In genomic region chr4:57141908-57142361, GRCm38 (mm10) we compare ENCODE assay signal across 8 mouse cellular contexts. TPM values are rescaled to one million over a fixed set of nuclear protein-coding genes. Genes with fewer than 3 reads are reported as not detected.
DNase-seq lines count a peak whose midpoint lies in the region; ATAC-seq and TF ChIP-seq lines count a peak whose summit lies in the region.

No protein-coding gene starts in this region.

- no peak overlapping the region for H3K27ac ChIP-seq in forebrain, embryonic 15.5 days (replicated peaks)
- peak overlapping the region; percentile 61 for H3K27ac ChIP-seq in intestine, embryonic 15.5 days
- H3K27ac ChIP-seq in stomach, postnatal 0 days (replicated peaks), result peak overlapping the region; percentile 86

- TF ChIP-seq EP300 in stomach, postnatal 0 days (optimal IDR thresholded peaks at IDR 0.05), result no peak

- H3K9ac ChIP-seq in forebrain, embryonic 15.5 days (replicated peaks), result peak overlapping the region; percentile 3; the same call in 1 of the 2 replicates
- H3K9ac ChIP-seq in intestine, embryonic 15.5 days, result peak overlapping the region; percentile 75
- peak overlapping the region; percentile 78 for H3K9ac ChIP-seq in stomach, postnatal 0 days (ENCODE audit: low read length)

- H3K9me3 ChIP-seq in forebrain, embryonic 15.5 days, result no peaks in the 10 kb centered on the region
- H3K9me3 ChIP-seq in intestine, embryonic 15.5 days, result no peaks in the 10 kb centered on the region
- no peaks in the 10 kb centered on the region for H3K9me3 ChIP-seq in stomach, postnatal 0 days (ENCODE audit: control insufficient read depth, low read length)

- 0 out of 2 replicates have a peak, but pooled peaks have one; percentile 15 for ATAC-seq in forebrain, embryonic 15.5 days (replicated peaks)
- no peak for ATAC-seq in intestine, embryonic 15.5 days
- 0 out of 2 replicates have a peak, but pooled peaks have one; percentile 26 for ATAC-seq in megakaryocyte-erythroid progenitor cell, adult 5-6 weeks (replicated peaks; ENCODE audit: low FRiP score, low TSS enrichment, poor library complexity, severe bottlenecking)
- no peak for ATAC-seq in stomach, postnatal 0 days (ENCODE audit: low FRiP score, low TSS enrichment)

- peak; percentile 80 for DNase-seq in left cerebral cortex, postnatal 4 days
- DNase-seq in left cerebral cortex, adult 11 months (ENCODE audit: low spot score), result no peak
- DNase-seq in cerebellum, postnatal 10 days, result peak; percentile 92
- DNase-seq in stomach, postnatal 0 days (ENCODE audit: low spot score), result peak; percentile 69
- DNase-seq in ovary, postnatal 14 days (ENCODE audit: low spot score), result no peak

- peak overlapping the region; percentile 86 for H3K4me2 ChIP-seq in forebrain, embryonic 15.5 days (replicated peaks)
- peak overlapping the region; percentile 92 for H3K4me2 ChIP-seq in intestine, embryonic 15.5 days (replicated peaks)
- peak overlapping the region; percentile 69 for H3K4me2 ChIP-seq in stomach, postnatal 0 days (replicated peaks; ENCODE audit: low read depth)

- H3K36me3 ChIP-seq in forebrain, embryonic 15.5 days, result no peaks in the 10 kb centered on the region
- H3K36me3 ChIP-seq in intestine, embryonic 15.5 days, result no peaks in the 10 kb centered on the region
- no peaks in the 10 kb centered on the region for H3K36me3 ChIP-seq in stomach, postnatal 0 days (ENCODE audit: control insufficient read depth, insufficient read depth, low read length)

- WGBS in forebrain, embryonic 15.5 days, result 3% methylated on average over 26 of the region's 26 CpGs
- WGBS in intestine, embryonic 15.5 days, result 4% methylated on average over 26 of the region's 26 CpGs
- WGBS in stomach, postnatal 0 days, result 10% methylated on average over 26 of the region's 26 CpGs

- H3K4me1 ChIP-seq in forebrain, embryonic 15.5 days, result peaks cover 34% of the 10 kb centered on the region
- H3K4me1 ChIP-seq in intestine, embryonic 15.5 days (replicated peaks), result peaks cover 22% of the 10 kb centered on the region
- H3K4me1 ChIP-seq in stomach, postnatal 0 days (replicated peaks; ENCODE audit: control insufficient read depth, insufficient read depth), result no peaks in the 10 kb centered on the region

- peaks cover 41% of the 10 kb centered on the region for H3K27me3 ChIP-seq in forebrain, embryonic 15.5 days
- H3K27me3 ChIP-seq in intestine, embryonic 15.5 days (replicated peaks), result peaks cover 26% of the 10 kb centered on the region; the same call in 1 of the 2 replicates
- no peaks in the 10 kb centered on the region for H3K27me3 ChIP-seq in stomach, postnatal 0 days (ENCODE audit: control insufficient read depth, insufficient read depth, low read length)

- TF ChIP-seq CTCF in stomach, postnatal 0 days (IDR thresholded peaks at IDR 0.05; ENCODE audit: low read depth), result no peak

- intact Hi-C loops in left cerebral cortex, postnatal 4 days (cut with DNase I), result no loop called here

- peak overlapping the region; percentile 72 for H3K4me3 ChIP-seq in forebrain, embryonic 15.5 days
- H3K4me3 ChIP-seq in intestine, embryonic 15.5 days (replicated peaks), result peak overlapping the region; percentile 71
- H3K4me3 ChIP-seq in stomach, postnatal 0 days (ENCODE audit: low read depth, low read length), result peak overlapping the region; percentile 57

RNA-seq across cellular contexts. Expression of gene Epb41l4b, which starts 1.3 kb away (rescaled TPM):
- total RNA-seq in left cerebral cortex, postnatal 4 days (2021), result 1 to 10 TPM; 6.3 to 8.4 TPM
- 0.69 and 0.77 TPM in 2 replicates for polyA plus RNA-seq in forebrain, embryonic 15.5 days (2015; fragmentation: Nextera tagmentation; extraction: Ambion mirVana)
- 22.2 and 23.4 TPM in 2 replicates for polyA plus RNA-seq in intestine, embryonic 15.5 days (2015; fragmentation: Nextera tagmentation; extraction: Ambion mirVana)
- 1.6 and 3.5 TPM in 2 replicates for total RNA-seq in megakaryocyte-erythroid progenitor cell, adult 5-6 weeks (2014; fragmentation: Nextera tagmentation)
- total RNA-seq in megakaryocyte-erythroid progenitor cell, adult 5-6 weeks (2017), result 0.47 and 3.0 TPM in 2 replicates
- 23.0 and 23.5 TPM in 2 replicates for polyA plus RNA-seq in stomach, postnatal 0 days (2015; fragmentation: Nextera tagmentation; extraction: Ambion mirVana)

Comparison
In these comparisons a context has a peak if more than half of its experiments do, and no peak if none do; other contexts are left out.
1. DNase-seq: peak in left cerebral cortex, postnatal 4 days (single experiment), cerebellum, postnatal 10 days (2 of 2) and stomach, postnatal 0 days (single experiment); none in left cerebral cortex, adult 11 months (single experiment) and ovary, postnatal 14 days (single experiment).
2. ATAC-seq: peak in forebrain, embryonic 15.5 days (single experiment) and megakaryocyte-erythroid progenitor cell, adult 5-6 weeks (single experiment); none in intestine, embryonic 15.5 days (single experiment) and stomach, postnatal 0 days (single experiment).
3. H3K9ac ChIP-seq: peak in every context shown above with its lines; median percentile 78 in stomach, postnatal 0 days; 75 in intestine, embryonic 15.5 days; 3 in forebrain, embryonic 15.5 days.
4. RNA of gene Epb41l4b, which starts 1.3 kb away (polyA plus RNA-seq): 23.0 to 23.5 TPM in stomach, postnatal 0 days and 22.2 to 23.4 TPM in intestine, embryonic 15.5 days; 0.69 to 0.77 TPM in forebrain, embryonic 15.5 days; every median in the first group is over 10 times any median in the second.
5. Peak in every context shown above with its lines, with median percentiles within 50 percentile points of each other: H3K4me2 ChIP-seq and H3K4me3 ChIP-seq.